ENCODE assay signal across 22 mouse cellular contexts in the genomic region with DNA sequence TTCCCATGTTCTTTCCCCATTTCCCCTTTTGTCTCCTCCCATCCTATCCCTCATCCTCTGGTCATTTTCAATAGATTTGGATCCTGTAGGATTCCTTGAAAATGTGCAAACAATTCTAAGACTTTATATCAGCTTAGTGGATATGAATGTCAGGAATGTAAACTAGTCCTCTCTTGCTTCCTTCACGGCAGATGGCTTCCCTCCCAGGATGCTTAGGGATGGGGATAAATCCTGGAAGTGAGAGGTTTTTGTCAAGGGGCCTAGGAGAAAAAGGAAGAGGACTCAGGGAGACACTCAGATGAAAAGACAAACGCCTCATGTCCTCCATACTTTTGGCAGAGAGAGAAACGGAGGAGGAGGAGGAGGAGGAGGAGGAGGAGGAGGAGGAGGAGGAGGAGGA. TPM values are rescaled to one million over a fixed set of nuclear protein-coding genes. Genes with fewer than 3 reads are reported as not detected.
DNase-seq lines count a peak whose midpoint lies in the region; ATAC-seq and TF ChIP-seq lines count a peak whose summit lies in the region.
"Had no signal": no experiment of that assay in that cellular context is flagged by ENCODE, and none has a peak within 500 bp of the region (broad histone marks: within the 10 kb centered on the region; RNA-seq: fewer than 3 reads in every experiment).

No protein-coding gene starts in this region.

- no peaks in the 10 kb centered on the region for H3K27me3 ChIP-seq in heart, embryonic 10.5 days (ENCODE audit: insufficient read depth, poor library complexity, severe bottlenecking)
- H3K27me3 ChIP-seq in intestine, embryonic 14.5 days (replicated peaks; ENCODE audit: control insufficient read depth, insufficient read depth, low read length) = no peaks in the 10 kb centered on the region
- H3K27me3 ChIP-seq in intestine, postnatal 0 days (replicated peaks; ENCODE audit: control insufficient read depth, insufficient read depth, low read length) = no peaks in the 10 kb centered on the region
- no peaks in the 10 kb centered on the region for H3K27me3 ChIP-seq in stomach, embryonic 16.5 days (ENCODE audit: control insufficient read depth, insufficient read depth, low read length)
- no peaks in the 10 kb centered on the region for H3K27me3 ChIP-seq in forebrain, postnatal 0 days (ENCODE audit: insufficient read depth, low read length)
- H3K27me3 ChIP-seq: embryonic facial prominence, embryonic 12.5 days had no signal

- no peak overlapping the region for H3K4me2 ChIP-seq in intestine, embryonic 14.5 days (ENCODE audit: low read length)
- no peak overlapping the region for H3K4me2 ChIP-seq in intestine, postnatal 0 days (replicated peaks; ENCODE audit: low read depth)
- H3K4me2 ChIP-seq in stomach, embryonic 16.5 days (ENCODE audit: low read depth, low read length) = no peak overlapping the region
- H3K4me2 ChIP-seq in forebrain, postnatal 0 days (ENCODE audit: low read depth) = no peak overlapping the region
- H3K4me2 ChIP-seq: embryonic facial prominence, embryonic 12.5 days; liver, embryonic 11.5 days had no signal

- WGBS in heart, embryonic 10.5 days = 19% methylated on average over 1 of the region's 3 CpGs
- WGBS in intestine, embryonic 14.5 days = 8% methylated on average over 3 of the region's 3 CpGs
- 28% methylated on average over 3 of the region's 3 CpGs for WGBS in intestine, postnatal 0 days
- 14% methylated on average over 2 of the region's 3 CpGs for WGBS in stomach, embryonic 16.5 days
- 42% methylated on average over 3 of the region's 3 CpGs for WGBS in forebrain, postnatal 0 days

- ATAC-seq in intestine, embryonic 14.5 days (replicated peaks; ENCODE audit: low FRiP score, low TSS enrichment, low read depth) = peak; percentile 82
- no peak for ATAC-seq in intestine, postnatal 0 days
- peak; percentile 71; the same call in 1 of the 2 replicates for ATAC-seq in stomach, embryonic 16.5 days (ENCODE audit: insufficient read depth, low FRiP score)
- no peak for ATAC-seq in forebrain, postnatal 0 days

- peaks cover 32% of the 10 kb centered on the region for H3K4me1 ChIP-seq in heart, embryonic 10.5 days
- H3K4me1 ChIP-seq in intestine, embryonic 14.5 days (replicated peaks; ENCODE audit: control insufficient read depth, insufficient read depth, low read length) = peaks cover 7% of the 10 kb centered on the region; the same call in 1 of the 2 replicates
- H3K4me1 ChIP-seq in intestine, postnatal 0 days (replicated peaks; ENCODE audit: control insufficient read depth, insufficient read depth, low read length) = no peaks in the 10 kb centered on the region
- 0 out of 2 replicates have a peak, but pooled peaks cover 2% of the 10 kb centered on the region for H3K4me1 ChIP-seq in stomach, embryonic 16.5 days (ENCODE audit: control insufficient read depth, insufficient read depth, low read length)
- H3K4me1 ChIP-seq in forebrain, postnatal 0 days (ENCODE audit: insufficient read depth) = peaks cover 4% of the 10 kb centered on the region; the same call in 1 of the 2 replicates
- H3K4me1 ChIP-seq: embryonic facial prominence, embryonic 12.5 days; hindbrain, embryonic 10.5 days had no signal

- H3K27ac ChIP-seq in heart, embryonic 10.5 days = peak overlapping the region; percentile 81
- H3K27ac ChIP-seq in intestine, embryonic 14.5 days (ENCODE audit: low read depth) = peak overlapping the region; percentile 82
- H3K27ac ChIP-seq in intestine, postnatal 0 days (ENCODE audit: low read depth, low read length) = no peak overlapping the region
- peak overlapping the region; percentile 81; the same call in 1 of the 2 replicates for H3K27ac ChIP-seq in stomach, embryonic 16.5 days (ENCODE audit: low read length)
- no peak overlapping the region for H3K27ac ChIP-seq in forebrain, postnatal 0 days (ENCODE audit: low read depth, low read length)
- H3K27ac ChIP-seq: hindbrain, embryonic 10.5 days; limb, embryonic 10.5 days had no signal

- H3K9ac ChIP-seq in intestine, embryonic 14.5 days (ENCODE audit: low read length) = no peak overlapping the region
- no peak overlapping the region for H3K9ac ChIP-seq in intestine, postnatal 0 days (ENCODE audit: low read depth, low read length)
- no peak overlapping the region for H3K9ac ChIP-seq in stomach, embryonic 16.5 days (ENCODE audit: low read length)
- no peak overlapping the region for H3K9ac ChIP-seq in forebrain, postnatal 0 days
- H3K9ac ChIP-seq: embryonic facial prominence, embryonic 12.5 days had no signal

- no peaks in the 10 kb centered on the region for H3K9me3 ChIP-seq in heart, embryonic 10.5 days
- H3K9me3 ChIP-seq in intestine, embryonic 14.5 days (ENCODE audit: control insufficient read depth, low read length) = no peaks in the 10 kb centered on the region
- no peaks in the 10 kb centered on the region for H3K9me3 ChIP-seq in intestine, postnatal 0 days (ENCODE audit: control insufficient read depth)
- H3K9me3 ChIP-seq in stomach, embryonic 16.5 days (replicated peaks; ENCODE audit: control insufficient read depth, low read length) = no peaks in the 10 kb centered on the region
- no peaks in the 10 kb centered on the region for H3K9me3 ChIP-seq in forebrain, postnatal 0 days (ENCODE audit: low read length)
- H3K9me3 ChIP-seq: embryonic facial prominence, embryonic 12.5 days; hindbrain, embryonic 10.5 days; limb, embryonic 10.5 days had no signal

- H3K4me3 ChIP-seq in heart, embryonic 10.5 days = no peak overlapping the region
- no peak overlapping the region for H3K4me3 ChIP-seq in intestine, embryonic 14.5 days (ENCODE audit: low read depth, low read length)
- no peak overlapping the region for H3K4me3 ChIP-seq in intestine, postnatal 0 days (ENCODE audit: low read depth, low read length)
- no peak overlapping the region for H3K4me3 ChIP-seq in stomach, embryonic 16.5 days (replicated peaks; ENCODE audit: low read length)
- H3K4me3 ChIP-seq in forebrain, postnatal 0 days (ENCODE audit: low read depth, low read length) = no peak overlapping the region
- H3K4me3 ChIP-seq: embryonic facial prominence, embryonic 12.5 days; hindbrain, embryonic 10.5 days; limb, embryonic 10.5 days had no signal

- no peaks in the 10 kb centered on the region for H3K36me3 ChIP-seq in heart, embryonic 10.5 days
- no peaks in the 10 kb centered on the region for H3K36me3 ChIP-seq in intestine, embryonic 14.5 days (ENCODE audit: control insufficient read depth, insufficient read depth, low read length)
- H3K36me3 ChIP-seq in intestine, postnatal 0 days (ENCODE audit: control insufficient read depth, insufficient read depth) = no peaks in the 10 kb centered on the region
- H3K36me3 ChIP-seq in stomach, embryonic 16.5 days (ENCODE audit: control insufficient read depth, insufficient read depth, low read length) = no peaks in the 10 kb centered on the region
- no peaks in the 10 kb centered on the region for H3K36me3 ChIP-seq in forebrain, postnatal 0 days (ENCODE audit: insufficient read depth)
- H3K36me3 ChIP-seq: embryonic facial prominence, embryonic 12.5 days; hindbrain, embryonic 10.5 days; limb, embryonic 10.5 days had no signal

- no peak for TF ChIP-seq CTCF in intestine, postnatal 0 days (IDR thresholded peaks at IDR 0.05; ENCODE audit: low read depth)
- no peak for TF ChIP-seq CTCF in forebrain, postnatal 0 days (IDR thresholded peaks at IDR 0.05; ENCODE audit: low read depth)

- DNase-seq in heart, embryonic 10.5 days (ENCODE audit: low spot score) = no peak
- no peak for DNase-seq in heart, postnatal 4 days
- DNase-seq in intestine, embryonic 14.5 days (ENCODE audit: low spot score) = no peak
- peak; percentile 32 for DNase-seq in brain, adult 2 months (ENCODE audit: low read depth, low spot score)
- no peak for DNase-seq in forebrain, postnatal 0 days
- DNase-seq: cerebellum, adult 9-10 months; layer of hippocampus, postnatal 36 days; midbrain, embryonic 14.5 days had no signal

RNA-seq across cellular contexts. Expression of a gene that starts 7.3 kb away (rescaled TPM):
- polyA plus RNA-seq in heart, embryonic 10.5 days (2016; fragmentation: Nextera tagmentation; extraction: Ambion mirVana) = 62.6 and 67.0 TPM in 2 replicates
- 10 to 100 TPM; 83.1 to 85.9 TPM for total RNA-seq in heart, postnatal 4 days (2021)
- polyA plus RNA-seq in intestine, embryonic 14.5 days (2014; fragmentation: Nextera tagmentation; extraction: Ambion mirVana) = 41.3 and 43.0 TPM in 2 replicates
- polyA plus RNA-seq in intestine, postnatal 0 days (2015; fragmentation: Nextera tagmentation; extraction: Ambion mirVana) = 47.2 and 47.5 TPM in 2 replicates
- 70.4 and 73.5 TPM in 2 replicates for polyA plus RNA-seq in stomach, embryonic 16.5 days (2015; fragmentation: Nextera tagmentation; extraction: Ambion mirVana)
- 352 and 356 TPM in 2 replicates for total RNA-seq in forebrain, postnatal 0 days (2014; rRNA removed)
- 353 and 423 TPM in 2 replicates for polyA plus RNA-seq in forebrain, postnatal 0 days (2015; fragmentation: Nextera tagmentation; extraction: Ambion mirVana)

RNA-seq across cellular contexts. Expression of a gene that starts 7.3 kb away (rescaled TPM):
- polyA plus RNA-seq in heart, embryonic 10.5 days (2016; fragmentation: Nextera tagmentation; extraction: Ambion mirVana) = 0.35 TPM in 1 of 2 replicates, not detected in the other
- 1 to 10 TPM in 1 of 2 experiments, not detected in 1; 2.9 TPM for total RNA-seq in heart, postnatal 4 days (2021)
- polyA plus RNA-seq in intestine, embryonic 14.5 days (2014; fragmentation: Nextera tagmentation; extraction: Ambion mirVana) = not detected in 2 replicates
- polyA plus RNA-seq in intestine, postnatal 0 days (2015; fragmentation: Nextera tagmentation; extraction: Ambion mirVana) = not detected in 2 replicates
- 0.37 TPM in 1 of 2 replicates, not detected in the other for polyA plus RNA-seq in stomach, embryonic 16.5 days (2015; fragmentation: Nextera tagmentation; extraction: Ambion mirVana)
- total RNA-seq in forebrain, postnatal 0 days (2014; rRNA removed) = 0.76 TPM in 1 of 2 replicates, not detected in the other
- 0.33 TPM in 1 of 2 replicates, not detected in the other for polyA plus RNA-seq in forebrain, postnatal 0 days (2015; fragmentation: Nextera tagmentation; extraction: Ambion mirVana)
- total RNA-seq: gastrocnemius, adult 8-10 months; layer of hippocampus, adult 18-20 months; layer of hippocampus, postnatal 36 days; megakaryocyte progenitor cell, adult 5-6 weeks had no signal
- polyA plus RNA-seq: cortical plate, adult 2 months; embryonic facial prominence, embryonic 12.5 days; hindbrain, embryonic 10.5 days; limb, embryonic 10.5 days; liver, embryonic 11.5 days; lung, adult 2 months; midbrain, embryonic 14.5 days; small intestine, adult 2 months had no signal

RNA-seq across cellular contexts. Expression of a gene that starts 42.9 kb away (rescaled TPM):
- polyA plus RNA-seq in heart, embryonic 10.5 days (2016; fragmentation: Nextera tagmentation; extraction: Ambion mirVana) = not detected in 2 replicates
- total RNA-seq in heart, postnatal 4 days (2021) = not detected
- polyA plus RNA-seq in intestine, embryonic 14.5 days (2014; fragmentation: Nextera tagmentation; extraction: Ambion mirVana) = not detected in 2 replicates
- polyA plus RNA-seq in intestine, postnatal 0 days (2015; fragmentation: Nextera tagmentation; extraction: Ambion mirVana) = not detected in 2 replicates
- polyA plus RNA-seq in stomach, embryonic 16.5 days (2015; fragmentation: Nextera tagmentation; extraction: Ambion mirVana) = not detected in 2 replicates
- not detected in 2 replicates for total RNA-seq in forebrain, postnatal 0 days (2014; rRNA removed)
- 0.06 TPM in 1 of 2 replicates, not detected in the other for polyA plus RNA-seq in forebrain, postnatal 0 days (2015; fragmentation: Nextera tagmentation; extraction: Ambion mirVana)
- total RNA-seq: adrenal gland, postnatal 14 days; gastrocnemius, adult 8-10 months; megakaryocyte progenitor cell, adult 5-6 weeks had no signal
- polyA plus RNA-seq: embryonic facial prominence, embryonic 12.5 days; kidney, embryonic 16.5 days; limb, embryonic 10.5 days; liver, embryonic 11.5 days; lung, adult 2 months; midbrain, embryonic 14.5 days; small intestine, adult 2 months had no signal

RNA-seq across cellular contexts. Expression of a gene that starts 48.2 kb away (rescaled TPM):
- polyA plus RNA-seq in heart, embryonic 10.5 days (2016; fragmentation: Nextera tagmentation; extraction: Ambion mirVana) = 3.1 and 4.6 TPM in 2 replicates
- total RNA-seq in heart, postnatal 4 days (2021) = 10 to 100 TPM; 17.6 to 22.9 TPM
- polyA plus RNA-seq in intestine, embryonic 14.5 days (2014; fragmentation: Nextera tagmentation; extraction: Ambion mirVana) = 43.0 and 47.8 TPM in 2 replicates
- 9.8 and 12.2 TPM in 2 replicates for polyA plus RNA-seq in intestine, postnatal 0 days (2015; fragmentation: Nextera tagmentation; extraction: Ambion mirVana)
- 39.3 and 44.0 TPM in 2 replicates for polyA plus RNA-seq in stomach, embryonic 16.5 days (2015; fragmentation: Nextera tagmentation; extraction: Ambion mirVana)
- 3.5 and 4.4 TPM in 2 replicates for total RNA-seq in forebrain, postnatal 0 days (2014; rRNA removed)
- 6.0 and 6.2 TPM in 2 replicates for polyA plus RNA-seq in forebrain, postnatal 0 days (2015; fragmentation: Nextera tagmentation; extraction: Ambion mirVana)
- total RNA-seq: layer of hippocampus, adult 18-20 months; megakaryocyte progenitor cell, adult 5-6 weeks had no signal

Comparison
In these comparisons a context has a peak if more than half of its experiments do, and no peak if none do; other contexts are left out.
1. H3K27ac ChIP-seq: peak in heart, embryonic 10.5 days (single experiment), intestine, embryonic 14.5 days (single experiment) and stomach, embryonic 16.5 days (single experiment); none in intestine, postnatal 0 days (single experiment) and forebrain, postnatal 0 days (single experiment).
2. ATAC-seq: peak in intestine, embryonic 14.5 days (single experiment) and stomach, embryonic 16.5 days (single experiment); none in intestine, postnatal 0 days (single experiment) and forebrain, postnatal 0 days (single experiment).